Mouse (Mus musculus): ENCODE measurements at regions not wholly inside any gene's neighbourhood (a gene's known extent, or its start where the extent isn't known, plus 50 kb on each side); places are given as distances from the start of the nearest gene placed in this dataset.

DNA sequence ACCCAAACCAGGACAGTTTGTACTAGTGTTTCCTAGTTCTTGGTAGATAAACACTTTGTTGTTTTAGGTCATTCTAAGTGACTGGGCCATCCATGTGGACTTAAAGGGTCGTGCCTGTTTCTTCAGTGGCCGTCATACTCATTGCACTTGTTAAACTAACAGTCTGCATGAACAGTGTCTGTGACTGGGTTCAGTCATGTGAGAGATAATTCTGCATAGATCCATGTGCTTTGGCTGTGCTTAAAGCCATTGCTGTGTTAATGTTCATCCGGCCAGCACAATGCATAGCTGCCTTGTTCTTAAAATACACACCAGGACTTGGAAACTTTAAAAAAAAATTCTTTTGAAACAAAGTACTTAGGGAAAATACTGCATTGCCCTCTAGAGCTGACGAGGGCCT, 92.4 kb upstream of the Slc25a26 start:
- TF ChIP-seq POLR2A (IDR thresholded peaks at IDR 0.05; ENCODE audit: control insufficient read depth in 1 of 2, insufficient read depth in 1 of 2, low read depth in 1 of 2, low read length in 2 of 2, poor library complexity in 1 of 2) (no peak), CTCF (IDR thresholded peaks at IDR 0.05 in 2 of 3, conservative IDR thresholded peaks at IDR 0.05 in 1 of 3; ENCODE audit: control insufficient read depth in 1 of 3, insufficient read depth in 1 of 3, low read depth in 2 of 3, low read length in 3 of 3, poor library complexity in 1 of 3, severe bottlenecking in 1 of 3) (no peak), NRF1 (IDR thresholded peaks at IDR 0.05; ENCODE audit: insufficient read depth, low read depth, low read length, poor library complexity, severe bottlenecking) (no peak), TBP (IDR thresholded peaks at IDR 0.05; ENCODE audit: low read depth, low read length) (no peak), KAT2A (conservative IDR thresholded peaks at IDR 0.05; ENCODE audit: low read depth, low read length) (no peak), TAL1 (IDR thresholded peaks at IDR 0.05; ENCODE audit: low read length) (no peak), SMC3 (IDR thresholded peaks at IDR 0.05; ENCODE audit: low read depth, low read length) (no peak), MYC (IDR thresholded peaks at IDR 0.05; ENCODE audit: low read depth, low read length) (no peak), NELFE (IDR thresholded peaks at IDR 0.05; ENCODE audit: low read depth, low read length) (no peak), POLR2AphosphoS2 (IDR thresholded peaks at IDR 0.05; ENCODE audit: low read length) (no peak), MAX (IDR thresholded peaks at IDR 0.05; ENCODE audit: low read length) (no peak), GABPA (IDR thresholded peaks at IDR 0.05; ENCODE audit: low read depth, low read length) (no peak), SIN3A (IDR thresholded peaks at IDR 0.05; ENCODE audit: low read length) (no peak), ZNF384 (IDR thresholded peaks at IDR 0.05; ENCODE audit: low read depth, low read length) (no peak)
